Mouse (Mus musculus) lung, postnatal 0 days (tissue): ENCODE data around the gene Rin1.

Experiments
- CTCF ChIP-seq: IDR thresholded peaks from 2 replicates; pipeline ENCODE4 v1.5.1; 2016; ENCODE audit warnings: antibody characterized with exemption, mild to moderate bottlenecking
- EP300 ChIP-seq: IDR thresholded peaks from 2 replicates; pipeline ENCODE4 v1.6.1; 2016; ENCODE audit warnings: antibody characterized with exemption, mild to moderate bottlenecking, control low read depth

DNA sequence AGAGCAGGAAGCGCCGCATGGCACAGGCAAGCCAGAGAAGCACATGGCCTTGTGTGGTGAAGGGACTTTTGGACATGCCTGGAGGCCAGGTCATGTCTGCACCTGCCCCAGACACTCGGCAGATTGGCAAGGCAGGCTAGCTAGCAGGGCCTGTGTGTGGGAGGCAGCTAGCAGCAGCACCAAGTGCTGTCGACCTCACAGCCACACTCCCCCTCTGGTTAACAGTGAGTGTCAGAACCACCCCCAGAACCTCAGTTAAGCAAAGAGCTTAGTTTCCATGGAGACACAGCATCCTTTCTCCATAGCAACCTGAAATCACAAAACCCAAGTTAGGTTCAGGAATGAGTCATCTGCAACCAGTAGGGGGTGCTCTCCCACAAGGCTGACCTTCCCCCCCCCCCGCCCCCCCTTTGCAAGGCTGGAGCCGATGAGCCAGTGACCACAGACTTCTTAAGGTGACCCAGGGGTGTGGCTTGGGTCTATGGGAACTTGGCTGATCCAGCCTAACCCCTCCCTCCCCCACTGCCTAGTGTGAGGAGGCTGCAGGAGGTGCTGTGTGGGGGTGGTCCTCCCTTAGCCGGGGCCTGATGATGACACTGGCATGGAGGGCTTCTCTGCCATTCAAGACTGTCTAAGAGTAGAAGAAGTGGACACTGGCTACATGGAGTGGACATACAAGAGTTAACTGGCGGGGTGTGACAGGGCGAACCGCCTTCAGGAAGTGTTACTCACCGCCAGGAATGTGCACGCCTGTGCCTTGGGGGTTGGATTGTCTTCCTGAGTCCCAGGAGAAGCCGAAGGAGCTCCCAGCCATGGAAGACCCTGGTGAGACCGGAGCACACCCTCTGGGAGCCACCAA, at the start of gene Rin1:
- TF ChIP-seq CTCF = peak; percentile 71
- 0 out of 2 replicates have a peak, but pooled peaks have one; percentile 12 for TF ChIP-seq EP300
